Mouse (Mus musculus) olfactory bulb, adult 2 months (tissue): Measurements from ENCODE around the gene Pdlim7.

Experiments used
- CTCF ChIP-seq: fragments of 200-500 bp; IDR thresholded peaks from 2 replicates; pipeline ENCODE4 v1.5.1; 2012; ENCODE audit warnings: low read depth, mild to moderate bottlenecking, low read length, moderate library complexity; ENCODE audit not compliant: insufficient read depth
- POLR2A ChIP-seq: fragments of 200-500 bp; IDR thresholded peaks from 2 replicates; pipeline ENCODE4 v1.6.1; 2012; ENCODE audit warnings: mild to moderate bottlenecking, low read depth, low read length, moderate library complexity; ENCODE audit not compliant: insufficient read depth

GRCm38 (mm10) chr13:55542891-55543290, 29.4 kb upstream of the Pdlim7 start:
- TF ChIP-seq CTCF (no peak), POLR2A (no peak)
